Mouse (Mus musculus) erythroblast, embryonic 14.5 days (primary cell): ENCODE data around the gene Serpinb6a.

Experiments used
- GATA1 ChIP-seq: IDR thresholded peaks from 2 replicates; pipeline ENCODE4 v1.6.1; 2012; ENCODE audit warnings: low read length, inconsistent platforms, mixed read lengths
- TAL1 ChIP-seq: IDR thresholded peaks from 3 replicates; pipeline ENCODE4 v1.6.1; 2012; ENCODE audit warnings: low read length, inconsistent platforms, mixed read lengths

GRCm38 (mm10) chr13:34002058-34003006 is at the start of gene Serpinb6a, which contains the start of gene Ripk1:
- TF ChIP-seq GATA1 (no peak), TAL1 (no peak)
